ENCODE assay signal across 13 mouse cellular contexts in genomic region chr10:77557641-77558040, GRCm38 (mm10). TPM values are rescaled to one million over a fixed set of nuclear protein-coding genes. Genes with fewer than 3 reads are reported as not detected.
DNase-seq lines count a peak whose midpoint lies in the region; ATAC-seq and TF ChIP-seq lines count a peak whose summit lies in the region.
"Had no signal": no experiment of that assay in that cellular context is flagged by ENCODE, and none has a peak within 500 bp of the region (broad histone marks: within the 10 kb centered on the region; RNA-seq: fewer than 3 reads in every experiment).

No protein-coding gene starts in this region.

- no peak for ATAC-seq in CD4-positive, CD25-positive, alpha-beta regulatory T cell, adult 4 months

- DNase-seq in CD4-positive, CD25-positive, alpha-beta regulatory T cell, adult 2 months (ENCODE audit: low read depth, low spot score): peak; percentile 55
- peak; percentile 55 for DNase-seq in kidney, adult 9 months
- DNase-seq in kidney, postnatal 10 days: no peak
- peak; percentile 59 for DNase-seq in 3T3-L1 (ENCODE audit: low read depth, low spot score)
- no peak for DNase-seq in brain, embryonic 14.5 days (ENCODE audit: low read depth)
- no peak for DNase-seq in ovary, postnatal 36 days (ENCODE audit: low spot score)
- DNase-seq in left cerebral cortex, adult 18-20 months (ENCODE audit: low spot score in 2 of 2): no peak
- DNase-seq: embryo, embryonic 11 days; gastrocnemius, postnatal 14 days; heart, postnatal 10 days; layer of hippocampus, postnatal 36 days; liver, embryonic 13.5 days had no signal

- peak; percentile 22; the same call in 1 of the 2 replicates for TF ChIP-seq CTCF in brain, embryonic 14.5 days (IDR thresholded peaks at IDR 0.05; ENCODE audit: borderline replicate concordance, extremely low read depth, insufficient read depth, insufficient read length)

- no peak for TF ChIP-seq POLR2A in brain, embryonic 14.5 days (IDR thresholded peaks at IDR 0.05; ENCODE audit: borderline replicate concordance, extremely low read depth, insufficient read depth, insufficient read length, poor library complexity, severe bottlenecking)

RNA-seq across cellular contexts. Expression of gene Pttg1ip, which starts 23.9 kb away (rescaled TPM):
- 100 to 1,000 TPM; 107 to 179 TPM for polyA plus RNA-seq in CD4-positive, CD25-positive, alpha-beta regulatory T cell, adult 4 months (2017; shearing (Covaris generic))
- 70.0 and 74.8 TPM in 2 replicates for polyA plus RNA-seq in brain, embryonic 14.5 days (2012; rRNA removed)
- total RNA-seq in left cerebral cortex, adult 18-20 months (2021): 10 to 100 TPM; 67.0 to 72.0 TPM

RNA-seq across cellular contexts. Expression of gene Itgb2, which starts 27.6 kb away (rescaled TPM):
- 100 to 1,000 TPM; 449 to 774 TPM for polyA plus RNA-seq in CD4-positive, CD25-positive, alpha-beta regulatory T cell, adult 4 months (2017; shearing (Covaris generic))
- polyA plus RNA-seq in brain, embryonic 14.5 days (2012; rRNA removed): 0.62 and 0.94 TPM in 2 replicates
- 1 to 10 TPM; 3.6 to 3.8 TPM for total RNA-seq in left cerebral cortex, adult 18-20 months (2021)

RNA-seq across cellular contexts. Expression of gene Fam207a, which starts 42.1 kb away (rescaled TPM):
- 10 to 100 TPM; 11.8 to 14.3 TPM for polyA plus RNA-seq in CD4-positive, CD25-positive, alpha-beta regulatory T cell, adult 4 months (2017; shearing (Covaris generic))
- polyA plus RNA-seq in brain, embryonic 14.5 days (2012; rRNA removed): 38.1 and 38.8 TPM in 2 replicates
- total RNA-seq in left cerebral cortex, adult 18-20 months (2021): 10 to 100 TPM; 34.7 to 35.8 TPM

RNA-seq across cellular contexts. Expression of gene Sumo3, which starts 48.3 kb away (rescaled TPM):
- 100 to 1,000 TPM in 1 of 2 experiments, 10 to 100 TPM in 1; 96.6 to 109 TPM for polyA plus RNA-seq in CD4-positive, CD25-positive, alpha-beta regulatory T cell, adult 4 months (2017; shearing (Covaris generic))
- polyA plus RNA-seq in brain, embryonic 14.5 days (2012; rRNA removed): 368 and 420 TPM in 2 replicates
- total RNA-seq in left cerebral cortex, adult 18-20 months (2021): 100 to 1,000 TPM; 165 to 172 TPM

RNA-seq across cellular contexts. Expression of gene Gm49325, which starts 48.4 kb away (rescaled TPM):
- 1 to 10 TPM in 1 of 2 experiments, not detected in 1; 3.0 TPM for polyA plus RNA-seq in CD4-positive, CD25-positive, alpha-beta regulatory T cell, adult 4 months (2017; shearing (Covaris generic))
- polyA plus RNA-seq in brain, embryonic 14.5 days (2012; rRNA removed): not detected in 2 replicates
- 10 to 100 TPM; 12.9 to 13.0 TPM for total RNA-seq in left cerebral cortex, adult 18-20 months (2021)

Comparison
In these comparisons a context has a peak if more than half of its experiments do, and no peak if none do; other contexts are left out.
1. DNase-seq: peak in CD4-positive, CD25-positive, alpha-beta regulatory T cell, adult 2 months (single experiment), kidney, adult 9 months (single experiment) and 3T3-L1 (single experiment); none in kidney, postnatal 10 days (single experiment), brain, embryonic 14.5 days (single experiment), ovary, postnatal 36 days (single experiment) and left cerebral cortex, adult 18-20 months (0 of 2).
2. RNA of gene Itgb2, which starts 27.6 kb away (polyA plus RNA-seq): 449 to 774 TPM in CD4-positive, CD25-positive, alpha-beta regulatory T cell, adult 4 months; 0.62 to 0.94 TPM in brain, embryonic 14.5 days; every median in the first group is over 100 times any median in the second.